In the genomic region with DNA sequence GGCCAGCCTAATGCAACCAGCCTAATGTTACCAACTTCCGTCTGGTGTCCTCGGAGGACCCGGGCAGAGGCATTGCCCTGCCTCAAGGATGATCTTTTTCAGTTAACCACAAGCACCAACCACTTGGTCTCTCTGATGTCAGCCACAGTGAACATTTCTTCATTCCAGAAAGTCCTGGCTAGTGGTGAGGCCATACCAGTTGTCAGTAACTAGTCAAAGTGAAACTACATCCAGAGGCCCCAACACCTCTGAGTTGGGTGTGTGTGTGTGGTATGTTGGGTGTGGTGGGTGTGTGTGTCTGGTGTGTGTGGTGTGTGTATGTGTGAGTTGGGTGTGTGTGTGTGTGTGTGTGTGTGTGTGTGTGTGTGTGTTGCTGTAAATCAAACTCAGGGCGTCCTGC, we compare ENCODE assay signal across 15 mouse cellular contexts. TPM values are rescaled to one million over a fixed set of nuclear protein-coding genes. Genes with fewer than 3 reads are reported as not detected.
DNase-seq lines count a peak whose midpoint lies in the region; ATAC-seq and TF ChIP-seq lines count a peak whose summit lies in the region.
"Had no signal": no experiment of that assay in that cellular context is flagged by ENCODE, and none has a peak within 500 bp of the region (broad histone marks: within the 10 kb centered on the region; RNA-seq: fewer than 3 reads in every experiment).

No protein-coding gene starts in this region.

- TF ChIP-seq POLR2A in small intestine, adult 2 months (IDR thresholded peaks at IDR 0.05; ENCODE audit: low read depth, low read length): no peak

- H3K4me2 ChIP-seq in liver, embryonic 12.5 days: 0 out of 2 replicates have a peak overlapping the region, but pooled peaks have one; percentile 8
- H3K4me2 ChIP-seq in intestine, postnatal 0 days (replicated peaks; ENCODE audit: low read depth): no peak overlapping the region
- H3K4me2 ChIP-seq: forebrain, embryonic 13.5 days; hindbrain, embryonic 15.5 days; midbrain, embryonic 15.5 days; neural tube, embryonic 15.5 days had no signal

- H3K9ac ChIP-seq in liver, embryonic 12.5 days: no peak overlapping the region
- no peak overlapping the region for H3K9ac ChIP-seq in ES-E14 (ENCODE audit: insufficient read depth, low read depth, low read length, poor library complexity, severe bottlenecking)
- no peak overlapping the region for H3K9ac ChIP-seq in intestine, postnatal 0 days (ENCODE audit: low read depth, low read length)
- H3K9ac ChIP-seq: forebrain, embryonic 13.5 days; hindbrain, embryonic 15.5 days; midbrain, embryonic 15.5 days; neural tube, embryonic 15.5 days had no signal

- no peaks in the 10 kb centered on the region for H3K27me3 ChIP-seq in liver, embryonic 12.5 days (replicated peaks)
- no peaks in the 10 kb centered on the region for H3K27me3 ChIP-seq in intestine, postnatal 0 days (replicated peaks; ENCODE audit: control insufficient read depth, insufficient read depth, low read length)
- H3K27me3 ChIP-seq in small intestine, adult 2 months (ENCODE audit: control insufficient read depth, insufficient read depth, low read length): no peaks in the 10 kb centered on the region
- H3K27me3 ChIP-seq: forebrain, embryonic 13.5 days; hindbrain, embryonic 15.5 days; midbrain, embryonic 15.5 days; neural tube, embryonic 15.5 days had no signal

- peak overlapping the region; percentile 26; the same call in 1 of the 2 replicates for H3K27ac ChIP-seq in liver, embryonic 12.5 days
- H3K27ac ChIP-seq in ES-E14 (ENCODE audit: insufficient read depth, low read depth, low read length, poor library complexity, severe bottlenecking): peak overlapping the region; percentile 73
- 0 out of 2 replicates have a peak overlapping the region, but pooled peaks have one; percentile 57 for H3K27ac ChIP-seq in intestine, postnatal 0 days (ENCODE audit: low read depth, low read length)
- H3K27ac ChIP-seq in small intestine, adult 2 months (ENCODE audit: insufficient read depth, low read depth, low read length): peak overlapping the region; percentile 92
- H3K27ac ChIP-seq: forebrain, embryonic 13.5 days; hindbrain, embryonic 15.5 days; midbrain, embryonic 15.5 days; neural tube, embryonic 15.5 days had no signal

- WGBS in liver, embryonic 12.5 days (ENCODE audit: insufficient replicate concordance): 77% methylated on average over 4 of the region's 4 CpGs
- 86% methylated on average over 4 of the region's 4 CpGs for WGBS in intestine, postnatal 0 days
- 81% methylated on average over 4 of the region's 4 CpGs for WGBS in small intestine, adult 2 months

- DNase-seq in liver (no peak), ES-E14 (ENCODE audit: low read depth, low spot score) (no peak)
- no peak for DNase-seq in cerebellum, adult 11-12 months
- no peak for DNase-seq in heart, adult 9 months (ENCODE audit: low spot score in 2 of 2)
- DNase-seq: cerebellum, postnatal 36 days; layer of hippocampus, adult 9-11 months; left cerebral cortex, postnatal 4 days; right cerebral cortex, adult 18-20 months had no signal

- H3K4me3 ChIP-seq in liver, embryonic 12.5 days: no peak overlapping the region
- no peak overlapping the region for H3K4me3 ChIP-seq in ES-E14 (ENCODE audit: insufficient read depth in 1 of 2, low read depth in 1 of 2, low read length in 2 of 2, poor library complexity in 1 of 2, severe bottlenecking in 1 of 2)
- no peak overlapping the region for H3K4me3 ChIP-seq in intestine, postnatal 0 days (ENCODE audit: low read depth, low read length)
- no peak overlapping the region for H3K4me3 ChIP-seq in small intestine, adult 2 months (ENCODE audit: low read depth, low read length)
- H3K4me3 ChIP-seq: forebrain, embryonic 13.5 days; hindbrain, embryonic 15.5 days; midbrain, embryonic 15.5 days; neural tube, embryonic 15.5 days had no signal

- ATAC-seq in liver, embryonic 12.5 days: no peak
- peak; percentile 29; the same call in 1 of the 2 replicates for ATAC-seq in intestine, postnatal 0 days
- ATAC-seq: forebrain, embryonic 13.5 days; midbrain, embryonic 15.5 days had no signal

- H3K36me3 ChIP-seq in liver, embryonic 12.5 days: no peaks in the 10 kb centered on the region
- H3K36me3 ChIP-seq in ES-E14 (ENCODE audit: control insufficient read depth, insufficient read depth, low read length, poor library complexity, severe bottlenecking): peaks cover 2% of the 10 kb centered on the region; the same call in 1 of the 2 replicates
- no peaks in the 10 kb centered on the region for H3K36me3 ChIP-seq in intestine, postnatal 0 days (ENCODE audit: control insufficient read depth, insufficient read depth)
- H3K36me3 ChIP-seq in small intestine, adult 2 months (ENCODE audit: control insufficient read depth, insufficient read depth, low read length): peaks cover 5% of the 10 kb centered on the region
- H3K36me3 ChIP-seq: hindbrain, embryonic 15.5 days; midbrain, embryonic 15.5 days; neural tube, embryonic 15.5 days had no signal

- H3K4me1 ChIP-seq in liver, embryonic 12.5 days: peaks cover 33% of the 10 kb centered on the region
- peaks cover 0 to 20% of the 10 kb centered on the region in 2 experiments; a peak in 2 of 4 replicates for H3K4me1 ChIP-seq in ES-E14 (ENCODE audit: control insufficient read depth in 2 of 2, insufficient read depth in 2 of 2, low read length in 2 of 2, poor library complexity in 1 of 2)
- 0 out of 2 replicates have a peak, but pooled peaks cover 5% of the 10 kb centered on the region for H3K4me1 ChIP-seq in intestine, postnatal 0 days (replicated peaks; ENCODE audit: control insufficient read depth, insufficient read depth, low read length)
- H3K4me1 ChIP-seq in small intestine, adult 2 months (ENCODE audit: control insufficient read depth, insufficient read depth, insufficient read length, low read length): peaks cover 21% of the 10 kb centered on the region; the same call in 1 of the 2 replicates

- H3K9me3 ChIP-seq in liver, embryonic 12.5 days (replicated peaks): no peaks in the 10 kb centered on the region
- H3K9me3 ChIP-seq in ES-E14 (ENCODE audit: control insufficient read depth, insufficient read depth, low read depth, low read length): no peaks in the 10 kb centered on the region
- H3K9me3 ChIP-seq in intestine, postnatal 0 days (ENCODE audit: control insufficient read depth): no peaks in the 10 kb centered on the region
- H3K9me3 ChIP-seq: forebrain, embryonic 13.5 days; hindbrain, embryonic 15.5 days; midbrain, embryonic 15.5 days; neural tube, embryonic 15.5 days had no signal

- in situ Hi-C loops in ES-E14 (cut with MboI; ENCODE audit: low sequenced_read_pairs in 2 of 2, unreplicated experiment in 2 of 2): no loop called here

- no peak for TF ChIP-seq CTCF in intestine, postnatal 0 days (IDR thresholded peaks at IDR 0.05; ENCODE audit: low read depth)
- TF ChIP-seq CTCF in small intestine, adult 2 months (IDR thresholded peaks at IDR 0.05; ENCODE audit: extremely low read depth, insufficient read length, insufficient replicate concordance, low read depth, low read length): no peak

TF ChIP-seq in ES-E14, 5 proteins besides CTCF, POLR2A, EP300 and RAD21:
- TF ChIP-seq HCFC1 (IDR thresholded peaks at IDR 0.05; ENCODE audit: borderline replicate concordance, insufficient read depth, low read length) (no peak), ZC3H11A (IDR thresholded peaks at IDR 0.05; ENCODE audit: borderline replicate concordance, low read depth, low read length) (no peak)

RNA-seq across cellular contexts. Expression of gene Smpdl3b, which starts 8.3 kb away (rescaled TPM):
- polyA plus RNA-seq in liver, embryonic 12.5 days (2016; fragmentation: Nextera tagmentation; extraction: Ambion mirVana): 1.9 and 2.0 TPM in 2 replicates
- total RNA-seq in ES-E14 (2012; rRNA removed): 28.9 and 40.2 TPM in 2 replicates
- polyA plus RNA-seq in intestine, postnatal 0 days (2015; fragmentation: Nextera tagmentation; extraction: Ambion mirVana): 2.9 TPM in 2 replicates
- polyA plus RNA-seq in small intestine, adult 2 months (2012; rRNA removed): 126 and 144 TPM in 2 replicates

RNA-seq across cellular contexts. Expression of gene Xkr8, which starts 16.4 kb away (rescaled TPM):
- polyA plus RNA-seq in liver, embryonic 12.5 days (2016; fragmentation: Nextera tagmentation; extraction: Ambion mirVana): 3.6 and 4.0 TPM in 2 replicates
- 9.6 and 15.5 TPM in 2 replicates for total RNA-seq in ES-E14 (2012; rRNA removed)
- polyA plus RNA-seq in intestine, postnatal 0 days (2015; fragmentation: Nextera tagmentation; extraction: Ambion mirVana): 1.8 and 3.3 TPM in 2 replicates
- 3.2 and 6.0 TPM in 2 replicates for polyA plus RNA-seq in small intestine, adult 2 months (2012; rRNA removed)

RNA-seq across cellular contexts. Expression of gene Rpa2, which starts 19.4 kb away (rescaled TPM):
- 123 and 128 TPM in 2 replicates for polyA plus RNA-seq in liver, embryonic 12.5 days (2016; fragmentation: Nextera tagmentation; extraction: Ambion mirVana)
- 105 and 112 TPM in 2 replicates for total RNA-seq in ES-E14 (2012; rRNA removed)
- polyA plus RNA-seq in intestine, postnatal 0 days (2015; fragmentation: Nextera tagmentation; extraction: Ambion mirVana): 26.6 and 27.9 TPM in 2 replicates
- 4.8 and 8.7 TPM in 2 replicates for polyA plus RNA-seq in small intestine, adult 2 months (2012; rRNA removed)

RNA-seq across cellular contexts. Expression of gene Themis2, which starts 47.4 kb away (rescaled TPM):
- polyA plus RNA-seq in liver, embryonic 12.5 days (2016; fragmentation: Nextera tagmentation; extraction: Ambion mirVana): 2.1 and 2.3 TPM in 2 replicates
- total RNA-seq in ES-E14 (2012; rRNA removed): 1.1 and 1.3 TPM in 2 replicates
- 1.3 and 1.4 TPM in 2 replicates for polyA plus RNA-seq in intestine, postnatal 0 days (2015; fragmentation: Nextera tagmentation; extraction: Ambion mirVana)
- polyA plus RNA-seq in small intestine, adult 2 months (2012; rRNA removed): 4.0 and 4.9 TPM in 2 replicates

Comparison
In these comparisons a context has a peak if more than half of its experiments do, and no peak if none do; other contexts are left out.
1. H3K27ac ChIP-seq: peak in every context shown above with its lines; median percentile 92 in small intestine, adult 2 months; 73 in ES-E14; 57 in intestine, postnatal 0 days; 26 in liver, embryonic 12.5 days.
2. RNA of gene Smpdl3b, which starts 8.3 kb away (polyA plus RNA-seq): 126 to 144 TPM in small intestine, adult 2 months; 2.9 TPM in intestine, postnatal 0 days and 1.9 to 2.0 TPM in liver, embryonic 12.5 days; every median in the first group is over 10 times any median in the second.